23 mouse cellular contexts compared by ENCODE assay signal in genomic region chr1:183060611-183061010, GRCm38 (mm10).
DNase-seq lines count a peak whose midpoint lies in the region; ATAC-seq and TF ChIP-seq lines count a peak whose summit lies in the region.
"Had no signal": no experiment of that assay in that cellular context is flagged by ENCODE, and none has a peak within 500 bp of the region (broad histone marks: within the 10 kb centered on the region; RNA-seq: fewer than 3 reads in every experiment).

No protein-coding gene starts in this region.

- TF ChIP-seq POLR2A in CH12.LX (IDR thresholded peaks at IDR 0.05; ENCODE audit: low read depth, low read length) = no peak

- 52% methylated on average over 2 of the region's 2 CpGs for WGBS in kidney, embryonic 15.5 days

- no peaks in the 10 kb centered on the region for H3K79me2 ChIP-seq in CH12.LX (replicated peaks; ENCODE audit: control insufficient read depth, extremely low read depth, insufficient read depth, poor library complexity, severe bottlenecking)

- TF ChIP-seq RAD21 in CH12.LX (IDR thresholded peaks at IDR 0.05; ENCODE audit: low read depth, low read length) = no peak

- no peaks in the 10 kb centered on the region for H3K9me3 ChIP-seq in kidney, embryonic 15.5 days (replicated peaks)
- no peaks in the 10 kb centered on the region for H3K9me3 ChIP-seq in CH12.LX (replicated peaks; ENCODE audit: low read length)
- H3K9me3 ChIP-seq: G1E had no signal

- no peak overlapping the region for H3K9ac ChIP-seq in kidney, embryonic 15.5 days
- H3K9ac ChIP-seq in CH12.LX (ENCODE audit: insufficient read depth, low read depth) = no peak overlapping the region

- peaks cover 18% of the 10 kb centered on the region for H3K4me1 ChIP-seq in kidney, embryonic 15.5 days
- peaks cover 0 to 35% of the 10 kb centered on the region in 2 experiments; a peak in 2 of 4 replicates for H3K4me1 ChIP-seq in CH12.LX (ENCODE audit: control insufficient read depth in 1 of 2, insufficient read depth in 2 of 2)

- in situ Hi-C loops in CH12.LX (cut with MboI; ENCODE audit: low pct_ligation_motif_present, low pct_unique_long_range_greater_than_20kb, low sequenced_read_pairs) = no loop called here

- peak; percentile 75 for DNase-seq in heart, adult 11 months
- DNase-seq in heart, adult 18-20 months = no peak
- DNase-seq in kidney, postnatal 14 days = no peak
- DNase-seq in A20 (ENCODE audit: low read depth, low spot score) (peak; percentile 61), CH12.LX (ENCODE audit: extremely low read depth) (peak; percentile 63)
- DNase-seq in spleen, postnatal 14 days (ENCODE audit: low spot score in 2 of 2) = no peak
- no peak for DNase-seq in left cerebral cortex, adult 11 months (ENCODE audit: low spot score)
- DNase-seq: adrenal gland, adult 2 months; adrenal gland, adult 8-10 months; adrenal gland, postnatal 10 days; adrenal gland, postnatal 14 days; adrenal gland, postnatal 25 days; adrenal gland, postnatal 36 days; B cell, adult 2 months; cerebellum, adult 11 months; cerebellum, adult 11-12 months; cerebellum, adult 18-20 months; cerebellum, adult 2 months had no signal

- H3K4me2 ChIP-seq in kidney, embryonic 15.5 days = no peak overlapping the region
- peak overlapping the region; percentile 32; the same call in 1 of the 2 replicates for H3K4me2 ChIP-seq in CH12.LX (ENCODE audit: insufficient read depth, low read depth, poor library complexity, severe bottlenecking)

- dilution Hi-C loops in CH12.LX (cut with MboI; ENCODE audit: extremely low pct_ligation_motif_present, extremely low pct_unique_long_range_greater_than_20kb, low sequenced_read_pairs) = no loop called here

- no peak for ATAC-seq in kidney, embryonic 15.5 days (replicated peaks; ENCODE audit: low FRiP score)
- ATAC-seq: activated CD4-positive, CD25-positive, alpha-beta regulatory T cell, adult 4 months; CD4-positive, CD25-positive, alpha-beta regulatory T cell, adult 4 months; Patski had no signal

- H3K27me3 ChIP-seq in kidney, embryonic 15.5 days = peaks cover 3% of the 10 kb centered on the region; the same call in 1 of the 2 replicates
- peaks cover 2% of the 10 kb centered on the region for H3K27me3 ChIP-seq in CH12.LX (replicated peaks)
- H3K27me3 ChIP-seq: Patski had no signal

- 0 out of 2 replicates have a peak overlapping the region, but pooled peaks have one; percentile 9 for H3K27ac ChIP-seq in kidney, embryonic 15.5 days
- no peak overlapping the region for H3K27ac ChIP-seq in CH12.LX (ENCODE audit: insufficient read depth, low read depth)

- H3K36me3 ChIP-seq in kidney, embryonic 15.5 days = no peaks in the 10 kb centered on the region
- H3K36me3 ChIP-seq in CH12.LX (replicated peaks in 1 of 2; ENCODE audit: control insufficient read depth in 1 of 2, insufficient read depth in 1 of 2, low read length in 1 of 2) = no peaks in the 10 kb centered on the region
- H3K36me3 ChIP-seq: G1E had no signal

- no peak overlapping the region for H3K4me3 ChIP-seq in kidney, embryonic 15.5 days (replicated peaks)
- no peak overlapping the region for H3K4me3 ChIP-seq in CH12.LX (replicated peaks in 1 of 3; ENCODE audit: low read depth in 2 of 3, low read length in 2 of 3, poor library complexity in 1 of 3)

- TF ChIP-seq CTCF in CH12.LX (conservative IDR thresholded peaks at IDR 0.05 in 1 of 2, IDR thresholded peaks at IDR 0.05 in 1 of 2; ENCODE audit: low read depth in 2 of 2, low read length in 2 of 2) = no peak

- no peak for TF ChIP-seq EP300 in CH12.LX (IDR thresholded peaks at IDR 0.05; ENCODE audit: low read length)

TF ChIP-seq in CH12.LX, 34 proteins besides CTCF, POLR2A, EP300 and RAD21:
- TF ChIP-seq MXI1 (IDR thresholded peaks at IDR 0.05; ENCODE audit: low read depth, low read length) (no peak), MAX (IDR thresholded peaks at IDR 0.05; ENCODE audit: low read length) (peak; percentile 41; the same call in 1 of the 2 replicates)

Comparison
In these comparisons a context has a peak if more than half of its experiments do, and no peak if none do; other contexts are left out.
1. DNase-seq: peak in heart, adult 11 months (single experiment), A20 (single experiment) and CH12.LX (single experiment); none in heart, adult 18-20 months (0 of 2), kidney, postnatal 14 days (single experiment), spleen, postnatal 14 days (0 of 2) and left cerebral cortex, adult 11 months (single experiment).